Mouse (Mus musculus) megakaryocyte, adult 5-6 weeks (primary cell): Measurements from ENCODE around the gene Adgrl1. TPM values are rescaled to one million over a fixed set of nuclear protein-coding genes. Genes with fewer than 3 reads are reported as not detected.

Source experiments
- ATAC-seq: 2 replicates; pipeline ENCODE4 v1.8.0; 2016; ENCODE audit warnings: mild to moderate bottlenecking, inconsistent platforms; ENCODE audit not compliant: poor library complexity, severe bottlenecking
- total RNA-seq, 2 experiments: library from RNA; stranded (forward) in 1 of 2; stranded (reverse) in 1 of 2; fragments of 153-499, 151-499 nt in 1 of 2; fragments of 221-1000, 200-1000 nt in 1 of 2; gene quantifications; 2 replicates each; pipeline versions ENCODE4 v1.2.3 to v1.2.4; 2015 to 2017

Adgrl1 gene
- total RNA-seq, 2 experiments from 2014 or later, result 1.7 to 2.4 TPM

- ATAC-seq, result no peak
Observed at GRCm38 (mm10) chr8:83945540-83945939, 45.6 kb downstream of the Adgrl1 start.

DNA sequence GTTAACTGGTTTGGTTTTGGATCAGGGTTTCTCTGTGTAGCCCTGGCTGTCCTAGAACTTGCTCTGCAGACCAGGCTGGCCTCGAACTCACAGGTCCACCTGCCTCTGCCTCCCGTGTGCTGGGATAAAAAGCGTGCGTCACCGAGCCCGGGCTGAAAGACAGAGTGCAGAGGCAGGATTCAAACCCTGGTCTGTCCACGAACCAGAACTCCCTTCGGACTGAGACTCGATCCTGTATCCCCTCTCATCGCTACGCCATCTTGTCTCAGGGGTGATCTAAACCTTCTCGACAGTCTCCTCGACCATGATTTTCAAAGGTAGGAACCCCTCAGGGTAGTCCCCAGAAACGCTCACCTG, 54.8 kb downstream of the Adgrl1 start:
- 0 out of 2 replicates have a peak, but pooled peaks have one; percentile 0 for ATAC-seq

GRCm38 (mm10) chr8:83955106-83955957, 55.4 kb downstream of the Adgrl1 start, which contains the start of the genes Gm10644 and Asf1b:
Gene Gm10644, minus strand, starts transcription at chr8:83955205.
Gene Asf1b, plus strand, starts transcription at chr8:83955507.
- peak; percentile 88 for ATAC-seq

DNA sequence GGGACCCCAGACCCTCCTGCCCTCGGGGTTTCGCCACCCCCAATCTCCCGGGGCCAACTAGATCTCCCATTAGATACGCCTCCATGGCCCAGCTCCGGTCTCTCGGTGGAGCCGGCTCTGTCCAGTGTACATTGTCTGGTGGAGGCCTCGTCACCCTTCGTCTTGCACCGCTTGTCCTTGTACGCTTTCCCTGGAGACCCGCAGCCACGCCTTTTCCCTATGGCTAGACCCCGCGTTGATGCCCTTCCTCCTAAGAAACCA, 56.0 kb downstream of the Adgrl1 start:
- no peak for ATAC-seq

DNA sequence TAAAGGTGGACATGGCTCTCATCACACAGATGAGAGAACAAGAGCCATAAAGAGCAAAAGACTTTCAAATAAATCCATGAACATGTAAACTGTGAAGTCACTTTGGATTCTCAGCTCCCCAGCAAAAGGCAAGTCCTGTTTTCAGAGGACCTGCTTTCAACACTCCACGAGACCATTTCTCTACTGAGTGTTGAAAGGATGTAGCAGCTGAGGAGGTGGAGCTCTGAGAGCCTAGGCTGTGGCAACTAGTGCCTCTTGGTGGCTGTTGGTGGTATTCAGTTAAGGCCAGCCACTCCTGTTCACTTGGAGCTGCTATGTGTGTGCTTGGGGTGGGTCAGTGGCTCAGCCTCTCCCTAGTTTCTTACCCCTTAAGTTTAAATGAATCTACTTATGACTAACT, 56.9 kb downstream of the Adgrl1 start:
- peak; percentile 45 for ATAC-seq

DNA sequence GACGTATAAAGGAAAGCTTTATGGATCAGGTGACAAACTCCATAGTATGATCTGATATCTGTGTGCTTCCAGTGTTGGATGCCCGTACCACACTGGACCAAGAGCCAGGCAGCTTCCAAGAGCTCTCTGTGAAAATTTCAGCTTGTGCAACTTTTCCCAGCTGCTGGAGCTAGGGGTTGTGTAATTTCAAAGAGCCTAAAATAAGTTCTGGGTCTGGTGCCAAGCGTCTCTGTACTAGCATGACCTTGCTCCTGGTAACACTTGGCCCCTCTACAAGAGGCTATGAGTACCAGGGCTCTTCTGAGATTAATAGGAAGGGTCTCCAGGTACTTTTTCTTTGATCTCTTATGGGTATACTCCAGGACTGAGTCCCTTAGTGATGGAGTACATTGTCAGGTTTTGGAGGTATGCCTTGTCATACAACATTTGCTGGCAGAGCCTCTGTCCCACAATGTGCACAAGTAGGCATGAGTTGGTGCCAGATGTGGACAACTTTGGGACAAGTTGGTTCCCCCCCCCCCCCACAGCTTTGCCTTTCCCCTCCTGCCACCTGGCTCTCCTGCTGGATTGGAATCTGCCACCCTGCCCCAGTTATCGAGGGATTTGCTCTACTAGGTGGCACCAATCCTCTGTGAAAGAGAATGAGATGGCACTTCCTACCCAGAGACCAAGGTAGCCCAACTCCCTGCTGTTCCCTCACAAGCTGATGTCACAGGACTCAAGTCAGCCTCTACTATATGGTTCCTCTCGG, 64.3 kb downstream of the Adgrl1 start:
- ATAC-seq, result no peak

DNA sequence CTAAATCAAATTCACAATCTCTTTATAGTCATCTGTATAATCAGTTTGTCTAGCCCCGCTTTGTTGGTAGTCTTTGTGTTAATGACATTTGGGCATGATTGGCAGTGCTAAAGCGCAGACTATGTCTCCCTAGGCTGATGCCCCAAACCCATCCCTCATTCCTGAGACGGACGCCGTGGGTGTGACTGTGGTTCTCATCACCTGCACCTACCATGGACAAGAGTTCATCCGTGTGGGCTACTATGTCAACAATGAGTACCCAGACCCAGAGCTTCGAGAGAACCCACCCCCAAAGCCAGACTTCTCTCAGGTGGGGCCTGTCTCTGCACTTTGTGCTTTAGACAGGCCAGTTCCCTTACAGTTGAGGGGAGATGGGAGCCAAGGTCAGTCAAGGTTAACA, 67.8 kb downstream of the Adgrl1 start:
- ATAC-seq, result no peak

GRCm38 (mm10) chr8:83971121-83971520, 71.2 kb downstream of the Adgrl1 start:
- no peak for ATAC-seq

GRCm38 (mm10) chr8:83971661-83972060, 71.8 kb downstream of the Adgrl1 start:
- no peak for ATAC-seq

GRCm38 (mm10) chr8:83972150-83973120, 72.5 kb downstream of the Adgrl1 start, which contains the start of gene Prkaca:
Gene Prkaca, plus strand, starts transcription at chr8:83972993.
- ATAC-seq, result peak; percentile 97

DNA sequence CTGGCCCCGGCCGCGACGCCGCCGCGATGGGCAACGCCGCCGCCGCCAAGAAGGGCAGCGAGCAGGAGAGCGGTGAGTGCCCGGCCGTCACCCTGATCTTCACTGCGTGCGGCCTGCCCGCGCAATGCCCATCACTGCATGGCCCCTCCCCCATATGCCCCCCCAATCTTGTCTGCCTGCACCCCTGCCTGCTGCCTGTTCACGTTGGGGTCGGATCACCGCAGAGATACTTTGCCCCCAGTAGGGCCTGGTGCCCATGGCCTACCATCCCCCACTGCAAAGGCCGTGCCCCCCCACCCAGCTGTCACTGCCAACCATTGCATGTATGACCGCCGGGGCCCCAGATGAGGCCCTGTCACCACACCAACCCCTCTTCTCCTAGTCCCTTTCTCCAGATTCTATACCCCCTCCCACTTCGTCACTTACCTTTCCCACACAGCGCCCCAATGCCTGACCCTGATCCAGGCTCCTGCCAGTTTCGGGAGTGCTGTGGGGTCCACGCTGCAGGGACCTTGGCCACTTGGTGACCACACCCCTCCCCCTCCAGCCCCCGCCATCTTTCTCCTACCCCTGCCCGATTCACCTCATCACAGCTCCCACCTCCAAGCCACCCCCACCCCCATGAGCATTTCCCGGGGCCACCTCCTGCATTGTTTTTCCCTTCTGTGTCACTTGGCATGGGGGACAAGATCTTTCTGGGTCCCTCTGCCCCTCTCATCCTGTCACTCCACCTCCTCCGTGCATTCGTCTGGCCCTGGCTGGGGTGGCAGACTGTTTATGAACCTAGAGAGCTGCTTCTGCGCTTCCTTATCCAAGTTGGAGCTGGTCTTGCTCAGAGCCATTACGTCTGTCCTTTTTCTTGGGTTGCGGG, 73.5 kb downstream of the Adgrl1 start:
- ATAC-seq, result no peak

DNA sequence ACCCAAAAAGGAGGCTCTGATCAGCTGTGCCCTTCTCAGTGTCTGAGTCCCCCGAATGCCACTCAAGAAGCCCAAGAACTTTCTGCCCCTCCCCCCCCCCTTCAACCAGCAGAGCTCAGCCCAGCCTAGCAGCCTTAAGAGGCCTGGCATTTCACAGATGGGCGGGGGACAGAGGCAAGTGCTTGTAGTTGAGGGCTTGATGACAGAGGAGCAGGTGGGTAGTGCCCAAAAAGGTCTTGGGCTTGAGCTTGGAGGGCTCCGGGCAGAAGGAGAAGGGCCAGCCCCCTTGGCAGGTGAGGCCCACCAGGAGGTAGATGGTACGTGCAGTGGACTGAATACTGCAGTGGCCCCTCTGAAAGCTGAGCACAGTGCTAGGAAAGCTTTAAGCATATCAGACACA, 74.6 kb downstream of the Adgrl1 start:
- ATAC-seq, result no peak

DNA sequence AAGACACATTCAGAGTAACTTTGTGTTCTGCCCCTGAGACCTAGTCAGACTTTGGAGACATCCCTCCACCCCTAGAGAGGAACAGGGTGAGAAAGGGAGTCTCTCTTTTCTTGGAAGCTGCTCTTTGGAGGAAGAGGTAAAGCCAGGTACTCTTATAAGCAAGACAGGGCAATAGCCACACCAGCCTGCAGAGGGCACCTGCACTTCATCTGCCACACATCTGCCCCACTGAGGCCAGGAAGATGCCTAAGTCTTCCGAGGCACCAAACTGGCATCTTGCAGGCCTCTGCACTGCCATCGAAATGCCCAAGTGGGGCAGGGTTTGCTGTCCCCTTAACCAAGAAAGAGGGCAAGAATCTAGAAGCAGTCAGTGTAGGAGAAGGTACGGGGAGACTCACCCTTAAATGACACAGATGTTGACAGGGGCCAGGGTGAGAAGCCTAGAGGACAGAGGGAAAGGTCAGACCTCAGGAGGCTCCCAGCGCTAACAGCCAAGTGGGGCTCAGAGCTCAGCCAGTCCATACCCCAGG, 76.3 kb downstream of the Adgrl1 start:
- no peak for ATAC-seq

DNA sequence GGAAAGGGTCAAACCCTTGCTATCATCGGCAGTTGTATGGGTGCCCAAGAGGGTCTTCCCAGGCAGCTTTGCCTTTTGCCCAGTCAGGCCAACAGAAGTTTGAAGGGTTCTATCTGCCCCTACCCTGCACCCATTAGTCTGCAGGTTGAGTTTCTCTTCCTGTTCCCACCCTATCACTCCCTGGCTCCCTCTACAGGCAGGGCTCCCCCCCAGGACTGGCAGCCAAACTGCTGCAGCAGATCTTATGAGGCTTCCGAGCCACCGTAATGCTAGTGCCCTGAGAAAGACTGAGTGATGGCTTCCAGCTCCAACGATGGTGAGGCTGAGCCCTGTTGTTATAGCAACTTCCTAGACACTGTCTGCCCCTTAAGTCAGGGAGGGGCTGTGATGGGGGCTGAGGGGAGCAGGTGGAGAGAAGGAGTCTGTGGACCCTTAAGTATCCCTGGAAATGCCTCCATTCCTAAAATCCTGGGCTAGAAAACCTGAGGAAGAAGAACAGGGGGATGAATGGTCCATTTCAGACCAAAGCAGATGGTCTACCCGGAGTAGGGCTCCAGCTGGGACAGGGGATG, 77.0 kb downstream of the Adgrl1 start:
- ATAC-seq, result no peak

DNA sequence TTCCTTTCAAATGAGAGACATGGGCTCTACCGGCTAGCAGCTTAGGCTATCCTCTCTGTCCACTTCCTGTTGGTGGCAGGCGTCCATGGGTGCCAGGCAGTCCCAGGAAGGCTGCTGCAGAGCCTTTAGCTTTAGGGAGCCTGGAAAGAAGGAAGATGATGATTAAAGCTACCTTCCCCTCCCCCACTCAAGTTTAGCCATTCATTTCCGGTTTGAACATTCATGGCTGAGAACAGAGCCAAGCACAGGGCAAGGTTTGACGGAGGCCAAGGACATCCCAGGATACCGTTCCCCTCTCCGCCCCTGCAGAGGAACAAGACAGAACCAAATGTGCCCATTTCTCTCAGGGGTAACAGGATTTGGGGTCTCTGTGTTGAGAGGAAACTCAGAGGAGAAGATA, 77.7 kb downstream of the Adgrl1 start:
- ATAC-seq, result no peak

- no peak for ATAC-seq
Observed at GRCm38 (mm10) chr8:83978200-83978599, 78.3 kb downstream of the Adgrl1 start.

DNA sequence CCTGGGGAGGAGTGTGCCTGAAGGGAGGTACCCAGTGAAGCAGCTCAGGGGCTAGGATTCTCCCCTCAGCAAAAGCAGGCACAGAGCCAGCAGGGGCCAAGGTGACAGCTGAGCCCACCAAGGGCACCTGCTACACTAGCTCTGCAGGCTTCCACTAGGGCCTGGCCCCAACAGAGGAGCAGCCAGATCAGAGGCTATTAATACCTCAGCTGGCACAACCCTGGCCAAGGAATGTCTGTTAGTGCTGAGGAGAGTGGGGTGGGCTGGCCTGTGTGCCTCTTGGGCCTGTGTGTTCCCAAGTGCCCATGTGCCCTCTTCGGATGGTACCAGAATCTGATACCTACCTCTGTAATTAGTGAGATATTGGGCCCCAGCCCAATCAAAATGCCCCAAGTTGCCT, 80.3 kb downstream of the Adgrl1 start:
- ATAC-seq, result no peak

GRCm38 (mm10) chr8:83980845-83981244, 80.9 kb downstream of the Adgrl1 start:
- ATAC-seq, result no peak

GRCm38 (mm10) chr8:83981533-83981932, 81.6 kb downstream of the Adgrl1 start:
- no peak for ATAC-seq
